Mouse (Mus musculus): ENCODE data around the gene Snrpa.

- TF ChIP-seq CTCF (IDR thresholded peaks at IDR 0.05; ENCODE audit: low read depth) (no peak), EP300 (IDR thresholded peaks at IDR 0.05; ENCODE audit: low read depth) (no peak)
Measured at GRCm38 (mm10) chr7:27219937-27220336, 23.9 kb upstream of the Snrpa start.
